Mouse (Mus musculus) limb, embryonic 14.5 days (tissue): ENCODE results near the gene Gm20388. TPM values are rescaled to one million over a fixed set of nuclear protein-coding genes. Genes with fewer than 3 reads are reported as not detected.
"Not testable (repeated sequence)": the region's sequence is repeated elsewhere in the genome, so short reads cannot be mapped to it uniquely, and the experiment has no call there.

Experiments
- ATAC-seq: fragments of 200-750 bp; cut with Nextera tagmentation; 2 replicates; pipeline ENCODE4 v1.8.0; 2017; ENCODE audit warnings: low read depth, moderate number of reproducible peaks, moderate TSS enrichment; ENCODE audit not compliant: low FRiP score
- DNase-seq: peaks from one replicate; pipeline ENCODE4 v3.0.0-alpha.2; 2015; ENCODE audit warnings: low spot score
- H3K27ac ChIP-seq: fragments of 300-500 bp; sonication (generic); replicated peaks from 2 replicates; pipeline ENCODE4 v1.5.1; 2014; ENCODE audit warnings: low read depth, mild to moderate bottlenecking, low read length, moderate library complexity, mixed read lengths
- H3K27me3 ChIP-seq: fragments of 300-500 bp; sonication (generic); 2 replicates; pipeline ENCODE4 v1.6.1; 2014; ENCODE audit warnings: low read length, mixed read lengths; ENCODE audit not compliant: control insufficient read depth, insufficient read depth
- H3K36me3 ChIP-seq: fragments of 300-500 bp; sonication (generic); 2 replicates; pipeline ENCODE4 v1.6.1; 2014; ENCODE audit warnings: mild to moderate bottlenecking, low read length, moderate library complexity, mixed read lengths; ENCODE audit not compliant: control insufficient read depth, insufficient read depth
- H3K4me1 ChIP-seq: fragments of 300-500 bp; sonication (generic); 2 replicates; pipeline ENCODE4 v1.6.1; 2014; ENCODE audit warnings: antibody characterized with exemption, low read length, mixed read lengths; ENCODE audit not compliant: control insufficient read depth, insufficient read depth
- H3K4me2 ChIP-seq: fragments of 300-500 bp; sonication (generic); replicated peaks from 2 replicates; pipeline ENCODE4 v1.6.1; 2014; ENCODE audit warnings: low read depth, mild to moderate bottlenecking, low read length, moderate library complexity; ENCODE audit not compliant: severe bottlenecking
- H3K4me3 ChIP-seq: fragments of 300-500 bp; sonication (generic); replicated peaks from 2 replicates; pipeline ENCODE4 v1.5.1; 2014; ENCODE audit warnings: low read length
- H3K9ac ChIP-seq: fragments of 300-500 bp; sonication (generic); 2 replicates; pipeline ENCODE4 v1.6.1; 2014; ENCODE audit warnings: mild to moderate bottlenecking, low read depth, low read length, moderate library complexity; ENCODE audit not compliant: severe bottlenecking
- H3K9me3 ChIP-seq: fragments of 300-500 bp; sonication (generic); 2 replicates; pipeline ENCODE4 v1.6.1; 2016; ENCODE audit warnings: low read length; ENCODE audit not compliant: control insufficient read depth
- POLR2A ChIP-seq: fragments of 200-500 bp; IDR thresholded peaks from 2 replicates; pipeline ENCODE4 v1.8.0; 2012; ENCODE audit warnings: inconsistent platforms, mild to moderate bottlenecking, moderate library complexity, borderline replicate concordance; ENCODE audit not compliant: insufficient read depth, insufficient read length; ENCODE audit errors: extremely low read depth
- WGBS: fragments of 180-500 bp; shearing (Covaris S2); extraction: QIAGEN DNeasy Blood & Tissue Kit; methylation state at CpG from one replicate; pipeline ENCODE4 v1.1.7; 2014; 5-methylcytosine and 5-hydroxymethylcytosine counted together
- polyA plus RNA-seq, 2 experiments: library from polyadenylated mRNA; depleted of rRNA in 1 of 2; stranded (reverse) in 1 of 2; unstranded in 1 of 2; fragments of >200 nt; fragmentation: Nextera tagmentation in 1 of 2; extraction: Ambion mirVana in 1 of 2; gene quantifications; 2 replicates each; pipeline versions ENCODE4 v1.2.1 to v1.2.3; 2012 to 2014

Gm20388 gene
- polyA plus RNA-seq, 2 experiments = 1.9 to 49.9 TPM

- TF ChIP-seq POLR2A = no peak
- H3K4me1 ChIP-seq = peaks cover 10% of the 10 kb centered on the region
- ATAC-seq = no peak
- peak overlapping the region; percentile 86 for H3K4me2 ChIP-seq
- H3K27me3 ChIP-seq = peaks cover 10% of the 10 kb centered on the region
- DNase-seq = no peak
- peaks cover 21% of the 10 kb centered on the region for H3K36me3 ChIP-seq
- H3K4me3 ChIP-seq = peak overlapping the region; percentile 50
- 0 out of 2 replicates have a peak overlapping the region, but pooled peaks have one; percentile 73 for H3K9ac ChIP-seq
- no peaks in the 10 kb centered on the region for H3K9me3 ChIP-seq
- no peak overlapping the region for H3K27ac ChIP-seq
- 32% methylated on average over 10 of the region's 10 CpGs for WGBS
Measured at GRCm38 (mm10) chr8:123518172-123518571, 3607.5 kb downstream of the Gm20388 start.

- ATAC-seq = peak; percentile 91
- H3K27ac ChIP-seq = no peak within 1 kb of the TSS
- H3K4me3 ChIP-seq = peak within 1 kb of the TSS; percentile 50
- peaks cover 26% of the 10 kb centered on the region for H3K36me3 ChIP-seq
- no peak for TF ChIP-seq POLR2A
- peak within 1 kb of the TSS; percentile 73 for H3K9ac ChIP-seq
- under 1% methylated on average over 20 of the region's 20 CpGs for WGBS
- H3K4me2 ChIP-seq = peak within 1 kb of the TSS; percentile 86
- H3K27me3 ChIP-seq = peaks cover 9% of the 10 kb centered on the region
- DNase-seq = peak; percentile 98
- peaks cover 10% of the 10 kb centered on the region for H3K4me1 ChIP-seq
- no peaks in the 10 kb centered on the region for H3K9me3 ChIP-seq
Measured at GRCm38 (mm10) chr8:123518667-123519066, 3608.0 kb downstream of the Gm20388 start, which contains the start of gene Gas8. TSS of gene Gas8 (plus strand) at chr8:123518834.

- peaks cover 40% of the 10 kb centered on the region for H3K36me3 ChIP-seq
- not testable (repeated sequence) for H3K4me3 ChIP-seq, H3K4me1 ChIP-seq, H3K9me3 ChIP-seq, DNase-seq, H3K27ac ChIP-seq, H3K4me2 ChIP-seq, H3K9ac ChIP-seq, ATAC-seq, H3K27me3 ChIP-seq
- WGBS = 91% methylated on average over 1 of the region's 1 CpGs
Measured at GRCm38 (mm10) chr8:123520048-123520447, 3609.4 kb downstream of the Gm20388 start.

DNA sequence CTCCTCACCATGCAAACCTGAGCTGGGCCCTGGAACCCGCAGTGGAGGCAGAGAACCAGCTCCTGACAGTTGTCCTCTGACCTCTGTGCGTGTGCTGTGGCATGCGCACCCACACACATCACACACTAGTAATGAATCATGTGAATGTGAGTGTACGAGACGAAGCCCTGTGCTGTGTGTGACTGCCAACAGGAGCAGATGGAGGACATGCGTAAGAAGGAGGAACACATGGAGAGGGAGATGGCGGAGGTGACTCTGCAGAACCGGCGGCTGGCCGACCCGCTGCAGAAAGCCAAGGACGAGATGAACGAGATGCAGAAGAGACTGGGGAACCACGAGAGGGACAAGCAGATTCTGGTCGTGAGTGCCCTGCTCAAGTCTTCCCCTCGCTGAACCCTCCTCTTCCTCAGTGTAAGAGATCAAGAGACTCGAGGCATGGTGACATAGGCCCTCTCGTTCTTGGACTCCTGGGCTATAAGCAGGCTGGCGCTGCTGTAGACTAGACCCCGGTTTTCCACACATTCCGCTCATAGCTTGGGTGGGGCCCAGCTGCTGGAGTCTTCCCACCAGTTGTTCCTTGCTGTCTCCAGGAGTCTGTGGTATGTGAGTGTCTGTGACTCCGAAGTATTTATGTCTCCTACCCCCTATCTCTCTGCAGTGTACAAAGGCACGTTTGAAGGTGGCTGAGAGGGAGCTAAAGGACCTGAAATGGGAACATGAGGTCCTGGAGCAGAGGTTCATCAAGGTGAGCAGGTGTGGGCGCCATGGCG, 3617.3 kb downstream of the Gm20388 start:
- H3K4me3 ChIP-seq = no peak overlapping the region
- H3K27me3 ChIP-seq = no peaks in the 10 kb centered on the region
- TF ChIP-seq POLR2A = no peak
- H3K4me1 ChIP-seq = no peaks in the 10 kb centered on the region
- no peaks in the 10 kb centered on the region for H3K9me3 ChIP-seq
- H3K27ac ChIP-seq = no peak overlapping the region
- no peak overlapping the region for H3K4me2 ChIP-seq
- H3K36me3 ChIP-seq = peaks cover 98% of the 10 kb centered on the region
- H3K9ac ChIP-seq = no peak overlapping the region
- DNase-seq (peak; percentile 25), ATAC-seq (peak; percentile 73)
- 90% methylated on average over 25 of the region's 25 CpGs for WGBS

DNA sequence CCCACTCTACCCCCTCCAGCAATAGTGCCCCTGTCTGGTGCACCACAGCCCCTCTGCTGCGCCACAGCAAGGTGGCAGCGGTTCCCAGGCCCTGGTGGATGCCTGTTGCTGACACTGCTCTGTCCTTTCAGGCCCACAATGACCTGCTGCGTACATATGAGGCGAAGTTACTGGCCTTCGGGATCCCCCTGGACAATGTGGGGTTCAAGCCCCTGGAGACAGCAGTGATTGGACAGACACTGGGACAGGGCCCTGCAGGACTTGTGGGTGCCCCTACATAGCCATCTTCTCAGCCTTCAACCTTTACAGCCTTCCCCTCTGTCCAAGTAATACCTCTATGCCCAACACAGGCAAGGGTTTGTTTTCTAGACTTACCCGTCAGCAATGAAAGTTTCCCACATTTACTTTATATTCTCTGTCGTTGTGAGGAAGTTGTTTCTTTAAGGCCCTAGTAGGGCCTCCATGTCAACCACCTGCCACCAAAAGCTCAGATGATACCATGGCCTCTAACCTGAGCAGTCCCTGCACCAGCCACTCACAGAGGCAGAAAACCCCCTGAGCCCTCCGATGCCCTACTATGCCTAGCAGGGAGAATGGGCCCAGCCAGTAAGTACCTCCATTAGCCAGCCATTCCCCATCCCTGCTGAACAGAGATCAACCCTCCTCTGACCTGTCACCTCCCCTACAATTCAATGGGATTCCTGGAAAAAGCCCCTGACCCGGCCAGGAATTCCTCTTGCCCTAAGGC, 3625.8 kb downstream of the Gm20388 start:
- no peaks in the 10 kb centered on the region for H3K27me3 ChIP-seq
- no peak overlapping the region for H3K4me3 ChIP-seq
- no peak overlapping the region for H3K27ac ChIP-seq
- DNase-seq = no peak
- peaks cover 54% of the 10 kb centered on the region for H3K36me3 ChIP-seq
- H3K4me1 ChIP-seq = no peaks in the 10 kb centered on the region
- H3K4me2 ChIP-seq = no peak overlapping the region
- no peak for TF ChIP-seq POLR2A
- no peaks in the 10 kb centered on the region for H3K9me3 ChIP-seq
- no peak for ATAC-seq
- no peak overlapping the region for H3K9ac ChIP-seq
- 87% methylated on average over 9 of the region's 9 CpGs for WGBS
